Mouse (Mus musculus) hindbrain, embryonic 15.5 days (tissue): ENCODE results near the gene Podxl. TPM values are rescaled to one million over a fixed set of nuclear protein-coding genes. Genes with fewer than 3 reads are reported as not detected.

ENCODE experiments used
- ATAC-seq: fragments of 200-750 bp; cut with Nextera tagmentation; 2 replicates; pipeline ENCODE4 v1.8.0; 2017; ENCODE audit warnings: low read depth, moderate number of reproducible peaks, moderate TSS enrichment; ENCODE audit not compliant: low FRiP score
- H3K27ac ChIP-seq: fragments of 300-500 bp; sonication (generic); replicated peaks from 2 replicates; pipeline ENCODE4 v1.5.1; 2015; ENCODE audit warnings: mild to moderate bottlenecking, inconsistent platforms
- H3K27me3 ChIP-seq: fragments of 300-500 bp; sonication (generic); 2 replicates; pipeline ENCODE4 v1.6.1; 2015; ENCODE audit warnings: control low read depth, inconsistent platforms
- H3K36me3 ChIP-seq: fragments of 300-500 bp; sonication (generic); 2 replicates; pipeline ENCODE4 v1.6.1; 2015; ENCODE audit warnings: control low read depth, inconsistent platforms
- H3K4me1 ChIP-seq: fragments of 300-500 bp; sonication (generic); replicated peaks from 2 replicates; pipeline ENCODE4 v1.6.1; 2015; ENCODE audit warnings: control low read depth, inconsistent platforms
- H3K4me2 ChIP-seq: fragments of 300-500 bp; sonication (generic); 2 replicates; pipeline ENCODE4 v1.6.1; 2015; ENCODE audit warnings: moderate library complexity, mild to moderate bottlenecking, inconsistent platforms
- H3K4me3 ChIP-seq: fragments of 300-500 bp; sonication (generic); 2 replicates; pipeline ENCODE4 v1.5.1; 2015; ENCODE audit warnings: mild to moderate bottlenecking, inconsistent platforms
- H3K9ac ChIP-seq: fragments of 300-500 bp; sonication (generic); 2 replicates; pipeline ENCODE4 v1.6.1; 2015; ENCODE audit warnings: inconsistent platforms
- H3K9me3 ChIP-seq: fragments of 300-500 bp; sonication (generic); 2 replicates; pipeline ENCODE4 v1.6.1; 2016; ENCODE audit warnings: control low read depth, inconsistent platforms
- WGBS: fragments of 180-500 bp; shearing (Covaris S2); methylation state at CpG from one replicate; pipeline ENCODE4 v1.1.7; 2015; 5-methylcytosine and 5-hydroxymethylcytosine counted together
- polyA plus RNA-seq: library from polyadenylated mRNA; unstranded; fragments of >200 nt; fragmentation: Nextera tagmentation; extraction: Ambion mirVana; gene quantifications from 2 replicates; pipeline ENCODE4 v1.2.1, GENCODE M21; 2015

Podxl gene
- polyA plus RNA-seq, 1 experiment from 2014 or later = 13.4 TPM

DNA sequence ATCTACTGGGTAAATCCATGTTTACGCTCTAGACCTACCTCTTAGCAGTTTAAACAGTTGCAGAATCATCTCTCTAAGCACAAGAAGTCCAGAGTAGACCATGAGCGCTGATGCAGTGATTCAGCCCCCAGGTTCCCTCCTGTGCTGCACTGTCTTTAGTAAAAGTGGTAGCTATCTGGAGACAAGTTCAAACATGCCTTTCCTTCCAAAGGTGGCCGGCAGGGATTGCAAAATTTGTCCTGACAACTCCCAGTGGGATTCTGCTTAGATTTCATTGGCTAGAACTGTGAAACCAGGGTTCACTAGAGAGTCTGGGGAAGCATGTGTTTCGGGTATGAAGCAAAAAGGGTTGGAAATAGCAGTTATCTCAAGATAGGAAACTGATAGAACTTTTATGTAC lies 83.8 kb downstream of the Podxl start:
- no peak for ATAC-seq
- peaks cover 17% of the 10 kb centered on the region for H3K36me3 ChIP-seq

DNA sequence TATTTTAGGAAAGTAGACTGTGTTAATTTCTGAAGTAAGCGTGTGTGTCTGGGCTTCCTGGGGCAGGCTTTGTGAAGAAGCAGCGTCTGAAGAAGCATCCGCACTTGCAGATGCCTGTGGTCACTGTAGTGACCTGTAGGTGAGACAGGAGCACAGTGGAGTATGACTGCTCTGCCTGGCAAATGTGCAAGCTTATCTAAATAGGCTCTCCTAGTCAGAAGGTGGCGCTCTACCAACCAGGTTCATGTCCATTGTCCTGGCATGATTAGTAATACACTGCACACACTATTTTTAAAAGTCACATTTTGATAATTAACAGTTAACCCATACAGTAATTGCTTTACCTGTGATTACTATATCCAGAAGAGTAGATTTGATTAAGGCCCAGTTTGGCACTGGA lies 85.6 kb downstream of the Podxl start:
- H3K4me2 ChIP-seq = no peak overlapping the region
- no peak overlapping the region for H3K27ac ChIP-seq
- H3K27me3 ChIP-seq = no peaks in the 10 kb centered on the region
- H3K9me3 ChIP-seq = no peaks in the 10 kb centered on the region
- H3K4me3 ChIP-seq = no peak overlapping the region
- no peaks in the 10 kb centered on the region for H3K4me1 ChIP-seq
- no peak for ATAC-seq
- no peak overlapping the region for H3K9ac ChIP-seq
- 75% methylated on average over 4 of the region's 4 CpGs for WGBS
- peaks cover 25% of the 10 kb centered on the region for H3K36me3 ChIP-seq

More for the DNA sequence above, 83.8 kb downstream of the Podxl start:
- Histone ChIP-seq H3K4me3 (no peak overlapping the region), H3K27ac (no peak overlapping the region), H3K4me1 (no peaks in the 10 kb centered on the region), H3K4me2 (no peak overlapping the region), H3K27me3 (no peaks in the 10 kb centered on the region), H3K9me3 (no peaks in the 10 kb centered on the region), H3K9ac (no peak overlapping the region)
- 82% methylated on average over 4 of the region's 4 CpGs for WGBS

Other genes starting within 250 kb of the Podxl start
- 120 and 129 TPM in 2 replicates for gene Mkln1, start 165.2 kb downstream of the Podxl start, polyA plus RNA-seq